In genomic region chr9:49745696-49746095, GRCm38 (mm10) we compare ENCODE assay signal across 10 mouse cellular contexts. TPM values are rescaled to one million over a fixed set of nuclear protein-coding genes. Genes with fewer than 3 reads are reported as not detected.
DNase-seq lines count a peak whose midpoint lies in the region; ATAC-seq and TF ChIP-seq lines count a peak whose summit lies in the region.
"Had no signal": no experiment of that assay in that cellular context is flagged by ENCODE, and none has a peak within 500 bp of the region (broad histone marks: within the 10 kb centered on the region; RNA-seq: fewer than 3 reads in every experiment).

No protein-coding gene starts in this region.

- H3ac ChIP-seq in myocyte (ENCODE audit: control insufficient read depth, insufficient read length), result no peak overlapping the region

- peaks cover 41% of the 10 kb centered on the region for H3K4me1 ChIP-seq in hindbrain, embryonic 12.5 days

- peak; percentile 42 to 53 for DNase-seq in kidney, postnatal 4 days
- no peak for DNase-seq in kidney, adult 8-10 months
- peak; percentile 25 for DNase-seq in embryo, embryonic 9.5 days (ENCODE audit: extremely low spot score)
- no peak for DNase-seq in thymus, postnatal 36 days
- DNase-seq in lung, postnatal 25 days (ENCODE audit: low spot score), result no peak
- DNase-seq: cerebellum, adult 9-11 months; layer of hippocampus, adult 9-11 months had no signal

- H3K9ac ChIP-seq in hindbrain, embryonic 12.5 days, result no peak overlapping the region

- no peaks in the 10 kb centered on the region for H3K9me3 ChIP-seq in hindbrain, embryonic 12.5 days (replicated peaks)

- no peaks in the 10 kb centered on the region for H3K27me3 ChIP-seq in hindbrain, embryonic 12.5 days
- H3K27me3 ChIP-seq in myocyte (ENCODE audit: control insufficient read depth, insufficient read depth, insufficient read length), result no peaks in the 10 kb centered on the region

- peaks cover 100% of the 10 kb centered on the region for H3K79me2 ChIP-seq in myocyte (ENCODE audit: control insufficient read depth, insufficient read depth)

- no peak for TF ChIP-seq POLR2A in myocyte (IDR thresholded peaks at IDR 0.05; ENCODE audit: insufficient read length, low read depth)

- H3K4me2 ChIP-seq in hindbrain, embryonic 12.5 days (replicated peaks), result no peak overlapping the region
- peak overlapping the region; percentile 16 for H3K4me2 ChIP-seq in myocyte (ENCODE audit: low read depth)

- H3K36me3 ChIP-seq in hindbrain, embryonic 12.5 days, result no peaks in the 10 kb centered on the region
- no peaks in the 10 kb centered on the region for H3K36me3 ChIP-seq in myocyte (ENCODE audit: control insufficient read depth, insufficient read depth)

- 25% methylated on average over 4 of the region's 4 CpGs for WGBS in hindbrain, embryonic 12.5 days

- ATAC-seq in hindbrain, embryonic 12.5 days (ENCODE audit: low FRiP score), result peak; percentile 84
- no peak for ATAC-seq in megakaryocyte progenitor cell, adult 5-6 weeks (replicated peaks; ENCODE audit: poor library complexity)

- no peak overlapping the region for H3K4me3 ChIP-seq in hindbrain, embryonic 12.5 days
- H3K4me3 ChIP-seq in myocyte, result no peak overlapping the region

- H3K27ac ChIP-seq in hindbrain, embryonic 12.5 days, result no peak overlapping the region

TF ChIP-seq in myocyte, 11 proteins besides CTCF, POLR2A, EP300 and RAD21:
- TF ChIP-seq MYOG (IDR thresholded peaks at IDR 0.05; ENCODE audit: control insufficient read depth in 1 of 3, insufficient read depth in 1 of 3, insufficient read length in 2 of 3, low read depth in 2 of 3), result no peak

RNA-seq across cellular contexts. Expression of gene Ncam1, which starts 53.0 kb away (rescaled TPM):
- polyA plus RNA-seq in hindbrain, embryonic 12.5 days (2016; fragmentation: Nextera tagmentation; extraction: Ambion mirVana), result 239 and 283 TPM in 2 replicates
- 327 TPM for polyA plus RNA-seq in myocyte (2012; fragmentation: generic; extraction: Trizol)
- 24.5 and 27.4 TPM in 2 replicates for total RNA-seq in megakaryocyte progenitor cell, adult 5-6 weeks (2015)
- 16.4 and 16.5 TPM in 2 replicates for total RNA-seq in megakaryocyte progenitor cell, adult 5-6 weeks (2017)

Comparison
In these comparisons a context has a peak if more than half of its experiments do, and no peak if none do; other contexts are left out.
1. DNase-seq: peak in kidney, postnatal 4 days (2 of 2) and embryo, embryonic 9.5 days (single experiment); none in kidney, adult 8-10 months (0 of 2), thymus, postnatal 36 days (0 of 2) and lung, postnatal 25 days (single experiment).